Mouse (Mus musculus) midbrain, embryonic 14.5 days (tissue): ENCODE measurements at regions not wholly inside any gene's neighbourhood (a gene's known extent, or its start where the extent isn't known, plus 50 kb on each side); places are given as distances from the start of the nearest gene placed in this dataset.

Experiments
- ATAC-seq: fragments of 200-750 bp; cut with Nextera tagmentation; 2 replicates; pipeline ENCODE4 v1.8.0; 2017; ENCODE audit warnings: moderate number of reproducible peaks, moderate library complexity; ENCODE audit not compliant: low FRiP score, low TSS enrichment
- DNase-seq: peaks from one replicate; pipeline ENCODE4 v3.0.0-alpha.2; 2015
- H3K27ac ChIP-seq: fragments of 300-500 bp; sonication (generic); replicated peaks from 2 replicates; pipeline ENCODE4 v1.5.1; 2014; ENCODE audit warnings: mild to moderate bottlenecking, low read depth, low read length, moderate library complexity
- H3K27me3 ChIP-seq: fragments of 300-500 bp; sonication (generic); 2 replicates; pipeline ENCODE4 v1.6.1; 2014; ENCODE audit warnings: low read length, control low read depth, mixed read lengths; ENCODE audit not compliant: control insufficient read depth, insufficient read depth
- H3K36me3 ChIP-seq: fragments of 300-500 bp; sonication (generic); 2 replicates; pipeline ENCODE4 v1.6.1; 2014; ENCODE audit warnings: low read length, control low read depth; ENCODE audit not compliant: control insufficient read depth, insufficient read depth
- H3K4me1 ChIP-seq: fragments of 300-500 bp; sonication (generic); 2 replicates; pipeline ENCODE4 v1.6.1; 2014; ENCODE audit warnings: mild to moderate bottlenecking, antibody characterized with exemption, low read length, control low read depth; ENCODE audit not compliant: control insufficient read depth, insufficient read depth
- H3K4me2 ChIP-seq: fragments of 300-500 bp; sonication (generic); 2 replicates; pipeline ENCODE4 v1.6.1; 2014; ENCODE audit warnings: mild to moderate bottlenecking, low read length, moderate library complexity
- H3K4me3 ChIP-seq: fragments of 300-500 bp; sonication (generic); replicated peaks from 2 replicates; pipeline ENCODE4 v1.5.1; 2014; ENCODE audit warnings: low read depth, low read length
- H3K9ac ChIP-seq: fragments of 300-500 bp; sonication (generic); replicated peaks from 2 replicates; pipeline ENCODE4 v1.6.1; 2014; ENCODE audit warnings: mild to moderate bottlenecking, low read length, moderate library complexity
- H3K9me3 ChIP-seq: fragments of 300-500 bp; sonication (generic); 2 replicates; pipeline ENCODE4 v1.6.1; 2016; ENCODE audit warnings: low read length, control low read depth, mixed read lengths; ENCODE audit not compliant: control insufficient read depth
- WGBS: fragments of 180-500 bp; shearing (Covaris S2); extraction: QIAGEN DNeasy Blood & Tissue Kit; methylation state at CpG from one replicate; pipeline ENCODE4 v1.1.7; 2014; 5-methylcytosine and 5-hydroxymethylcytosine counted together

DNA sequence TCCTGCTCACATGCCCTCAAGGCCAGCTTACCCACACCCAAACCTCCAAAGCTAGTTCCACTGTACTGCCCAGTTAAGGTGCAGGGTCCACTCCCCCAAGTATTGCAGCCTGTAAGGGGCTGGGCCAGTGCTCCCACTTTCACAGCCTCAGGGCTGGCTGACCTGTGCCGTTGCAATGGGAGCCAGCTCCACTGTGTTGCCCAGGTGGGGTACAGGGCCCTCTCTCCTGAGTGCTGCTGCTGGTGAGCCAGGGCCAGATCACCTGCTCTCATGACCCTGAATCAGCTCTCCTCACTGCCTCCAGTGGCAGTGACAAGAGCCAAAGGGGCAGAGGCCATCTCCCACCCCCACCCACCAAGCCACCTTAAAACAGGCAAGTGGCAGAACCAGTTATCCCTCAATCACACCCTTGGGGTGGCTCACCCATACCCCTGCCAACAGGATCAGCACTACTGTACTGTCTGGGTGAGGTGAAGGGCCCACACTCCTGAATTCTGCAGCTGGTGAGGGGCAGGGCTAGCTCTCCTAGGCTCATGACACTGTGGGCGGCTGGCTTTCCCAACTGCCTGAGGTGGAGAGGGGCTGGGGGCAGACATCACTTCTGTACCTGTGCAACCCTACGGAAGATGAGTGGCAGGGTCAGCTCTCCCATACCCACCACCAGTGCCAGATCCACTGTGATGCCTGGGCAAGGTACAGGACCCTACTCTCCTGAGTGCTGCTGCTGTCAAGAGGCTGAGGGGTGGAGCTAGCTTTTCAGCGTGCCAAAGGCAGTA is 248.9 kb upstream of the Pex5l start:
- no peaks in the 10 kb centered on the region for H3K9me3 ChIP-seq
- no peak overlapping the region for H3K27ac ChIP-seq
- H3K4me3 ChIP-seq: no peak overlapping the region
- no peaks in the 10 kb centered on the region for H3K27me3 ChIP-seq
- no peak overlapping the region for H3K4me2 ChIP-seq
- 84% methylated on average over 4 of the region's 4 CpGs for WGBS
- no peak overlapping the region for H3K9ac ChIP-seq
- H3K4me1 ChIP-seq: no peaks in the 10 kb centered on the region
- no peak for DNase-seq
- H3K36me3 ChIP-seq: no peaks in the 10 kb centered on the region
- peak; percentile 57; the same call in 1 of the 2 replicates for ATAC-seq

DNA sequence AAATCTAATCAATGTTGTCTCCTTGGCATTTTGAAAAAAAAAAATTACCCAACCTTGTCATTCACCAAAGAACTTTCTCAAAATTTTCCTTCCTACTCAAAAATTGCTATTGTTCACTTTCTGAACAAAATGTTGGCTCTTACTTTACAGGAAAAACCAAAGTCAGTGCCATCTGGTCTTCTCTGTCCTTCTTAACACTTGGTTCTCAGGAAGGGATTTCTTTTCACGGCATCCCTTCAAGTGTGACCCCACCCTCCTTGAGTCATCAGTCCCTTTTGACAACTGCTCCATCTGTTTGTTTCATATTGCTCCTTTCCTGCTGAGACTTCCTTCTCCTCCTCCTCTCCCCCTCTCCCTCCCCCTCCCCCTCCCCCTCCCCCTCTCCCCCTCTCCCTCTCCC is 245.1 kb upstream of the Pex5l start:
- H3K9me3 ChIP-seq: no peaks in the 10 kb centered on the region
- no peaks in the 10 kb centered on the region for H3K4me1 ChIP-seq
- no peaks in the 10 kb centered on the region for H3K36me3 ChIP-seq
- ATAC-seq: no peak
- DNase-seq: no peak
- H3K27me3 ChIP-seq: no peaks in the 10 kb centered on the region
- no peak overlapping the region for H3K4me3 ChIP-seq
- H3K9ac ChIP-seq: no peak overlapping the region
- no peak overlapping the region for H3K4me2 ChIP-seq
- WGBS: 74% methylated on average over 1 of the region's 1 CpGs
- no peak overlapping the region for H3K27ac ChIP-seq

- Histone ChIP-seq H3K4me1 (no peaks in the 10 kb centered on the region), H3K36me3 (no peaks in the 10 kb centered on the region), H3K27me3 (no peaks in the 10 kb centered on the region), H3K9ac (no peak overlapping the region), H3K9me3 (no peaks in the 10 kb centered on the region), H3K4me2 (no peak overlapping the region), H3K27ac (no peak overlapping the region), H3K4me3 (no peak overlapping the region)
- 86% methylated on average over 1 of the region's 1 CpGs for WGBS
- no peak for ATAC-seq
- no peak for DNase-seq
Observed at GRCm38 (mm10) chr3:33383622-33384021, 240.6 kb upstream of the Pex5l start.

- H3K9ac ChIP-seq: no peak overlapping the region
Observed at GRCm38 (mm10) chr3:33379604-33380003, 236.6 kb upstream of the Pex5l start.

DNA sequence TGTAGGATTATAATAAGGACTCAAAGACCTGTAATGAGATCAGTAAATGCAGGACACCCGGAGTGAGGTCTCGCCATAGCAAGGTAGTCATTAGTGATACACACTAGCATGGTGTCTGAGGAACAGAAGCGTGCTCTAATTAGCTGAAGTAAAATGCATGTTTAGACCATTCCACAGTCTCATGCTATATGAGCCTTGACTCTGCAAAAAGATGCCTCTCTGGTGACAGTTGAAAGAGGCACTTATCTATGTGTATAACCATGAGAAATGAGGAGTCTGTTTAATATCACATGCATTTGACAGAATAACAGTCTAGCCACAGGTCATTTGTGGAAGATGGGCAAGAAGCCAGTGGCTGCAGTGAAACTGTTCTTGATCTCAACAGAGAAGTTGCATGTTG is 232.1 kb upstream of the Pex5l start:
- no peak for ATAC-seq
- WGBS: 78% methylated on average over 3 of the region's 3 CpGs
- Histone ChIP-seq H3K27ac (no peak overlapping the region), H3K27me3 (no peaks in the 10 kb centered on the region), H3K9me3 (no peaks in the 10 kb centered on the region), H3K9ac (no peak overlapping the region), H3K4me2 (no peak overlapping the region), H3K36me3 (no peaks in the 10 kb centered on the region), H3K4me3 (no peak overlapping the region), H3K4me1 (no peaks in the 10 kb centered on the region)
- no peak for DNase-seq

More at GRCm38 (mm10) chr3:33379604-33380003, 236.6 kb upstream of the Pex5l start:
- H3K36me3 ChIP-seq: no peaks in the 10 kb centered on the region
- 87% methylated on average over 2 of the region's 2 CpGs for WGBS
- H3K4me2 ChIP-seq: no peak overlapping the region
- no peaks in the 10 kb centered on the region for H3K4me1 ChIP-seq
- no peak for ATAC-seq
- no peak for DNase-seq
- H3K27me3 ChIP-seq: no peaks in the 10 kb centered on the region
- H3K9me3 ChIP-seq: no peaks in the 10 kb centered on the region
- no peak overlapping the region for H3K27ac ChIP-seq
- H3K4me3 ChIP-seq: no peak overlapping the region

GRCm38 (mm10) chr3:33372806-33373205 is 229.8 kb upstream of the Pex5l start:
- H3K9me3 ChIP-seq: no peaks in the 10 kb centered on the region
- H3K9ac ChIP-seq: no peak overlapping the region
- DNase-seq: no peak
- 71% methylated on average over 1 of the region's 1 CpGs for WGBS
- ATAC-seq: no peak
- no peaks in the 10 kb centered on the region for H3K4me1 ChIP-seq
- no peaks in the 10 kb centered on the region for H3K27me3 ChIP-seq
- H3K4me3 ChIP-seq: no peak overlapping the region
- H3K27ac ChIP-seq: no peak overlapping the region
- no peak overlapping the region for H3K4me2 ChIP-seq
- H3K36me3 ChIP-seq: no peaks in the 10 kb centered on the region

DNA sequence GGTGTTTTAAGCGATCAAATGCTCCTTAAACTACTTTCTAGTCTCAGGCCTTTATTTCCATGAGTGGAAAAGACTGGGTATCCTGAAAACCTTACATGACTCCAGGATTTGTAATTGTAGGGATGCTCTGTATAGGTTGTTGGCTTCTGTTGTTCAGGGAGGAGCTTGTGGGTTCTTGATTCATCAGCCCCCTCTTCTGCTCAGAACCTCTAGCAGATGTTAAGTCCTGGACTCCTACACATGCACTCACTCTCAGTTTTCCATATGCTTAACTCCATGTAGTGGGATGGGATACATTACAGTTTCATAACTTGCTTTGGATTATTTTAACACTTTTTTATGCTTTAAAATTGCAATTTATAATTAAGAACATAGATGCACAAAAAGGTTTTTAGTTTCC is 220.5 kb upstream of the Pex5l start:
- no peak for ATAC-seq
- Histone ChIP-seq H3K4me2 (no peak overlapping the region), H3K4me3 (no peak overlapping the region), H3K4me1 (no peaks in the 10 kb centered on the region), H3K27ac (no peak overlapping the region), H3K9ac (no peak overlapping the region), H3K27me3 (no peaks in the 10 kb centered on the region), H3K9me3 (no peaks in the 10 kb centered on the region), H3K36me3 (no peaks in the 10 kb centered on the region)
- 98% methylated on average over 1 of the region's 1 CpGs for WGBS
- no peak for DNase-seq

- no peak overlapping the region for H3K9ac ChIP-seq
- no peaks in the 10 kb centered on the region for H3K27me3 ChIP-seq
- H3K4me2 ChIP-seq: no peak overlapping the region
- no peak overlapping the region for H3K4me3 ChIP-seq
- no peak overlapping the region for H3K27ac ChIP-seq
- ATAC-seq (no peak), DNase-seq (no peak)
- no peaks in the 10 kb centered on the region for H3K36me3 ChIP-seq
- no peaks in the 10 kb centered on the region for H3K9me3 ChIP-seq
- no peaks in the 10 kb centered on the region for H3K4me1 ChIP-seq
- WGBS: 94% methylated on average over 2 of the region's 2 CpGs
Observed at GRCm38 (mm10) chr3:33360030-33360429, 217.0 kb upstream of the Pex5l start.

GRCm38 (mm10) chr3:33353860-33354259 is 210.8 kb upstream of the Pex5l start:
- no peak overlapping the region for H3K27ac ChIP-seq
- H3K4me1 ChIP-seq: no peaks in the 10 kb centered on the region
- no peak overlapping the region for H3K9ac ChIP-seq
- no peak overlapping the region for H3K4me3 ChIP-seq
- no peak for DNase-seq
- 98% methylated on average over 2 of the region's 2 CpGs for WGBS
- no peaks in the 10 kb centered on the region for H3K36me3 ChIP-seq
- no peaks in the 10 kb centered on the region for H3K27me3 ChIP-seq
- no peak for ATAC-seq
- no peaks in the 10 kb centered on the region for H3K9me3 ChIP-seq
- no peak overlapping the region for H3K4me2 ChIP-seq
